Mouse (Mus musculus): ENCODE data around the gene Fbln5.
A peak's percentile ranks its signal among the peaks of the same experiment; 100 is the strongest.

The Fbln5 gene

GRCm38 (mm10) chr12:101807400-101807799, 11.5 kb downstream of the Fbln5 start:
- peak; percentile 78 to 87 for DNase-seq

DNA sequence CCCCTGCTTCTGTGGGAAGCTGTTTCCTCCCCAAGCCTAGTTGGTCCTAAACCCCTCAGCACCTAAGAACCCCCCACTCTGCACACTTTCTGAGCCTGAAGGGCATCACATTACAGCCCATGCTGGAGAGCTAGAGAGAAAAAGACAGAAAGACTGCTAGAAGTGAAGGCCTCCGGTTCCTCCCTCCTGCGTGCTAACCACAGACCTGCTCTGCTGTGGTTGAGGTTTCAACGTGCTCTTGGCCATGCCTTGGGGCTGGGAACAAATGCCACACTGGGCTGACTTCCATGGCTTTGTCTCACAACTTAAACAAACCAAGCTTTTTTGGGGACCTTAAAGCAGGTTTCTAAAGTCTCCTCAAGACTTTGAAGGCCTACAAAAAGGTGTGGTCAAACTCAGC, 16.4 kb downstream of the Fbln5 start:
- no peak for DNase-seq

DNA sequence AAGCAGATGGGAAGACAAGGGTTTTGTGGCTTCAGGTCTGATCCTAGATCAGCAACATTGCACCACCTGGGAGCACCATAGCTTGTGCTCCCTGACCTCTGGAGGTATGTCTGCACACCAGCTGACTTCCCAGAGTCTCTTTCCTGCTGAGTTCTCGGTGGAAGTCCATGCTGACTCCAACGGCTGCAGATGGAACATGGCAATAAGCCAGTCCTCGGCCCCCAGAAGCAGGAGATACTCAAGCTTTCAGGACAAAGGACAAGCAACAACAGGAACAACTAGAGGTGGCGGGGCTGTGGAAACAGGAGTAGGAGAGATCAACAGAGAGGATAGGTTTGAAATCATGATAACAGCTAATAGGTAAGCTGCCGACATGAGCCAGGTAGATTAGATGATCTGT, 17.1 kb downstream of the Fbln5 start:
- DNase-seq = no peak

DNA sequence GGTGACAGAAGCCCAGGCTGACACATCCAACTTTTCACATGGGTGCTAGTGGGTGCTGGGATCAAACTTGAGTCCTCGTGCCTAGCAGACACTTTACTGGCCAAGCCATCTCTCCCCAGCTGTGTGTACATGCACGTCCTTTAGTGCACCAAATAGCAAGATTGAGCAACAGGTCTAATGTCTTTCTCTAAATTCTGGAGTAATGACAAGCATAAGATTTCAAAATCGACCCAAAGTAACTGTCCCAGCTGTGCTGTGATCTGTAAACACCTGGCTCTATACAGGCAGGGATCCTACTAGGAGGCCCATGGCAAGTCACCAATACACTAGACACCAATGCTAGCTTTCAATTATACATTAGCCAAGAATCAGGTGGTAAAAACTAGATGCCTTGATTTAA, 17.8 kb downstream of the Fbln5 start:
- DNase-seq = no peak

- peak in 1 of 2 experiments; percentile 54 for DNase-seq
Observed at GRCm38 (mm10) chr12:101798189-101798922, 20.5 kb downstream of the Fbln5 start.

DNA sequence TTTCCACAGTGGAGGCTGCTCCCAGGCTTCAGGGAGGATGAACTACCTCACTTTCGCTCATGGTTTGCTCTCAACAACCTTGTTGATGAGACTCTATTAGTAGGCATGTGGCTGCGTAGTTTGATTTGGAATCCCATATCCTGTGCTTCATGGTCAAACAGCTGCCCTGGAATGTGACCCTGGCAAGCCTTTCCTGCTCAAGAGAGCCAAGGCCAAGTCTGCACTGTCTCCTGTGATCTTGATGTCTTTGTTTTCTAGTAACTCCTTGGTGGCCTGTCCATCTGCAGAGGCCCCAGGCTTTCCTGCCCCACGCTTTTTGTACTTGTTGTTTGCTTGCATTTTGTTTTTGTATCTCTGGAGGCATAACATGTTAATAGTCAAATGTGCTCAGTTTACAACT, 24.4 kb downstream of the Fbln5 start:
- peak; percentile 37 to 71 for DNase-seq

DNA sequence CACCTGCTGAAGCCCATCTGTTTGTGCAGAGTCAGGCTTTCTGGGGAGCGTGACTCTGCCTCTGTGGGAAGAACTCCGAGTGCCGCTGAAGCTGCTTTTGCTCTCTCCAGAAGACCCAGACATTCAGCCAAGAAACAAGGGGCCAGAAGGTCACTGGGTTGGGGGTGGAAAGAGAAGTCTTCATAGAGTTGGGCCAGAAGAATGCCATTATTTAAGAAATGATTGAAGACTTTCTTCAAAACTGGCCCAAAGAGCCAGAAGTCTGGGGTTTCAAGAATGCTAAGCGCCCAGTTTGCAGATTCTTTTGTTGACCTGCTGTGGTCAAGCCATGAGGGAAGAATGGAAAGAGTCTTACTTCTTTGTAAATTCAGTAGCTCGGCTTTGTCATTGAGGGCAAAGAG, 25.6 kb downstream of the Fbln5 start:
- peak in 1 of 2 experiments; percentile 79 for DNase-seq

DNA sequence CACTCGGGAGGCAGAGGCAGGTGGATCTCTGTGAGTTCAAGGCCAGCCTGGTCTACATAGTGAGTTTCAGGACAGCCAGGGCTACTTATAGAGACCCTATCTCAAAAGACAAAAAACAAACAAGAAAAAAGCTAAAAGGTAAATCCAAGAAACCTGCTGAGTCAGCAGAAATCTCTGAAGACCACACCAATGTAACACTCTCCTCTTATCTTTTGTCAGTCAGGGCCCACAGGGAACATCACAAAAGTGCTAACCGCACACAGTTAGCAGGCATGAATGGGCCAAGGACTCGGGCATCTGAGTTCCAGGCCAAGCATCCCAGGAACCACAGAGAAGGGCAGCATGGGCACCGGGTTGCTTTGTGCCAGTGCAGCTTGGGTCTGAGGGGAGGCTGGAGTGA, 26.2 kb downstream of the Fbln5 start:
- DNase-seq = no peak

DNA sequence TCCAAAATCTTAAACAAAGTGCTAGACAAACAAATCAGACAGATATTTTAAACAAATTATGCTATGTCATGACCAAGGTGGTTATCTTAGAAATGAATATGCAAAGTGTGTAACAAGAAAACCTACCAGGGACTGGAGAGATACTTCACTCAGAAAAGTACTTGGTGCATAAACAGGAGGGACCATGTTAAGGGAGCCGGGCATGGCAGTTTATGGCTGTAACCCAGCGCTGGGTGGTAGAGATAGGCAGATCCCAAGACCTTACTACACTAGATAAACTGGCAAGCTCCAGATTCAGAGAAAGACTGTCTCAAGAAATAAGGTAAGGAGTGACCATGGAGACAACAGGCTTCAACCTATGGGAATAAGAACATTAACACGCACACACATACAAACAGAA, 29.1 kb downstream of the Fbln5 start:
- no peak for DNase-seq

DNA sequence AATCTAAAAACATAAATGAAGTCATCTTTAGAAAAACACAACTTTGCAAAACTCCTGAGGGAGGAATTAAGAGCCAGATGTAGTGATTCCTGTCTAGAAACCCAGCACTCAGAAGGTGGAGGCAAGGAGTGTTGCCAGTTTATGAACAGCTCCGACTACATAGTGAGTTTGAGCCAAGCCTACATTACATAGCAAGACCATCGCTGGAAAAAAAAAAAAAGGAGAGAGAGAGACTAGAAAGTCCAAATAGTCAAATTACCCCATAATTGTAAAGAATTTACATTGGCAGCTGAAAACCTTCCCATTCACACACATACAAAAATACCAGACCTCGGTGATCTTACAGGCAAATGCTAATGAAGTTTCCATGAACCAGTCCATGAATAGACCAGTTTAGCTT, 29.6 kb downstream of the Fbln5 start:
- DNase-seq = no peak

DNA sequence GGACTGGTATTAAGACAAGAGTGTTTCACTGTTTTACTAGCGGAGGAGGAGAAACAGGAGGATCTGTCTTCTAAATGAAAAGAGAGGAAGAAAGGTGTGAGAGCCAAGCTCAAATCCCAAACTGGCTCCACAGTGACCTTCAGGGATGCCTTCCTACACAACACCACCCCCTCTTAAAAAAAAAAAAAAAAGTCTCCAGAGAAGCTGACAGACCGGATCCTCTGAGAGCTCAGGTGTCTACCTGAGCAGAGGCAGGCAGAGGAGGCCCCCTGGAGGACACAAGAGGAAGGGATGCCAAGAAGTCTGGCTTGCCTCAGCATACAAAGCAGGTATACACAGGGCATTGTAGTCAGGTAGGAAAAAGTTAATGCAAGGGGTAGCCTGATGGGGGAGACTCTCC, 36.1 kb downstream of the Fbln5 start:
- DNase-seq = peak; percentile 36 to 46

DNA sequence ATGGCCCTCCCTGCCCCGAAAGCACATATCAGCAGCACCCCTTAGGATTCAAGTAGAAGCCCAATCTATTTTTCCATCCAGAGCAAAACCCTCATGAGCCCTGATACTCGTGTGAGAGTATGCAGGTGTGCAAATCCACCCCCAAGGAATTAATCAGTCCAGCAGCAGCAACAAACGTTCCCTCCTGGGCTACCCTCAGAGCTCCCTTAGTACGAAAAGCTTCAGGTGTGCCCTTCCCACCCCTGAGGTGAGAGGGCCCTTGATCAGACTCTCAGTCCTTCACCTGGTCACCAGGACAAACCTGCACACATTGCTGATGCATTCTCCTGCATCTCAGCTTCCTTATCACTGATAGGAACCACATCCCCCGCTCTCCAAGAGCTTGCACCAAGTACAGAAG, 37.9 kb downstream of the Fbln5 start:
- no peak for DNase-seq

DNA sequence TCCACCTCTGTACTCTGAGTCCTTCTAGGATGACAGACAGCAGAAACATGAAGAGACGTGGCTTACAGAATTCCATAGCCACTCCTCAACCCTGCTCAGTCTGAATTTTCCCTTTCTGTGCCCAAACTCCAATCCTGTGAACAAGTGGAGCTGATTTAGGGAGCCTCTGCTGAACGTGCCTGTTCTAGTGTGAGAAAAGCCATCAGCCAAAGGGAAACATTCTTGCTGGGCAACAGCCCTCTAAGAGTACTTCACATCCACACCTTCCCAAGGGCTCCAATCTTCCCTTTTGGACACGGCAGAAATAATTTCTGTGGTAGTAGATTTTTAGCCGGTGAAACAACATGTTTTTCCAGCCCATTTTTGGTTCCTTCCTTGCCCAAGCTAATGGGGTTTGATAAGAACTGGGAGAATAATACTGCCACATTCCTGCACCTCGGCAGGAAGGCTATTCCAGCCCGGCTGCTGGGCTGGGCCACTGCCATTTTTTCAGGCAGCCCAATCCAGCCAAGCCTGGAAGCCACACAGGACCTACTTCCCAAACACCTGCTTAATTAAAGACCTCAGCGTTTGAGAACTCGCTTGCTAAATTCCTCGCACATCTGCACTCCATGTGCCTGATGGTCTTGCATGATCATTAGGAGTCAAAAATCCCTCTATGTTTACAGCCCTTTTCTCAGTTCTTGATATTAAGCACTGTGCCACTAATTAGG, 41.1 kb downstream of the Fbln5 start:
- peak in 1 of 2 experiments; percentile 54 for DNase-seq

- DNase-seq = peak; percentile 47 to 66
Observed at GRCm38 (mm10) chr12:101776383-101776782, 42.5 kb downstream of the Fbln5 start.

DNA sequence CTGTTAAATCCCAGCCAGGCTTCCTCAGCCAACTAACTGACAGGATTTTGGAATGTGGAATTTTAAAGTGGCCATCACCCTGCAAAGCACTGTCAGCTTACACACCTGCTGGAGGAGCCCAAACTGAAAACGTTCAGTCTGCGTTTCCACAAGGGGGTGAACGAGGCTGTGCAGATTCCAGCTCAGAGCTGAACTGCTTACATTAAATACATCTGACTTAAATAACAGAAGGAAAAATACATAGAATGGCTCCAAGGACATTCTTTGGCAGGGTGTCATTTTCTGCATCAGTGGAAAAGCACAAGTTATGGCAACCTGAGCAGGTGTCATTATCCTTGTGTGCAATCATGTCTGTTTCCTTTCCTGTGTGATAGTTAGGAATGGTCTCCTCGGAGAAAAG, 44.7 kb downstream of the Fbln5 start:
- no peak for DNase-seq

- DNase-seq = no peak
Observed at GRCm38 (mm10) chr12:101772962-101773361, 45.9 kb downstream of the Fbln5 start.

GRCm38 (mm10) chr12:101770283-101771015, 48.4 kb downstream of the Fbln5 start:
- no peak for DNase-seq

- peak; percentile 80 to 92 for DNase-seq
Observed at GRCm38 (mm10) chr12:101767306-101768053, 51.4 kb downstream of the Fbln5 start.

GRCm38 (mm10) chr12:101766228-101766852, 52.5 kb downstream of the Fbln5 start:
- peak; percentile 76 to 92 for DNase-seq

GRCm38 (mm10) chr12:101764870-101765269, 54.0 kb downstream of the Fbln5 start:
- no peak for DNase-seq

DNA sequence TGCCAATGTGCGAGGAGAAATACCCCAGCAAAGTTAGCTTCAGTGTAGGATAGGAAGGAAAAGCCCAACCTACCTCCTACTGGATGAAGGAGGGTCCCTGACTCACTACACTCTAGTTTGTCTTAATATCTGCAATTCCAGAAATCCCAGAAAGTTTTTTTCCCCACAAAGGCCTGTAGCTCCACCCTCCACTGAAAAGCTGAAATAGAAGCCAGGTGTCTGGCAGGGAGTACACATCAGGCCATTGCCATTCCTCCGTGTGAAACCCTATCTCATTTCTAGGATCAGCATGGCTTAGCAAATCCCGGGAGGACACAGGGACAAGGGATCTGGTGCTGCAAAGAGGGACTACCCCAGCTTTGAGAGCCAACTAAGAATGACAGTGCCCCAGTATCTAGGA, 55.8 kb downstream of the Fbln5 start:
- DNase-seq = no peak

GRCm38 (mm10) chr12:101762054-101762453, 56.8 kb downstream of the Fbln5 start:
- DNase-seq = peak; percentile 40 to 77
